Mouse (Mus musculus): Measurements from ENCODE around the gene Mtus2.

Mtus2 gene

DNA sequence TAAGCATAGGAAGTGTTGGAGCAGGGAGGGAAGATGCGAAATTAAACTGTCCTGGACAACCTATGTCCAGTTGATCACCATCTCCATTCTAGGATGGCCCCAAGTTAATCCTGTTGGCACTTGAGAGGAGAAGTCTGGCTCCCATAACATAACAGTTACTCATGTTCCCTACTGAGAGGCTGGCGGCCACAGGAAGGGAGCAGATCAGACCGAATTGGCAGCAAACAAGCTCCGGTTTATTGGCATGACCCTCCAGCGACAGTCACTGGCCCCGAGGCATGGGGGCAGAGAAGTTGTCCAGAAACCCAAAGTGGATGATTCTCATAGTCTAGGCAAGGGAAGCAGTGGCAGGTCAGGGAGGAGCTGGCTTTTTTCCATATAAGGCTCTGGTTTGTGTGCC, 224.8 kb downstream of the Mtus2 start:
- DNase-seq (ENCODE audit: low spot score), result no peak

DNA sequence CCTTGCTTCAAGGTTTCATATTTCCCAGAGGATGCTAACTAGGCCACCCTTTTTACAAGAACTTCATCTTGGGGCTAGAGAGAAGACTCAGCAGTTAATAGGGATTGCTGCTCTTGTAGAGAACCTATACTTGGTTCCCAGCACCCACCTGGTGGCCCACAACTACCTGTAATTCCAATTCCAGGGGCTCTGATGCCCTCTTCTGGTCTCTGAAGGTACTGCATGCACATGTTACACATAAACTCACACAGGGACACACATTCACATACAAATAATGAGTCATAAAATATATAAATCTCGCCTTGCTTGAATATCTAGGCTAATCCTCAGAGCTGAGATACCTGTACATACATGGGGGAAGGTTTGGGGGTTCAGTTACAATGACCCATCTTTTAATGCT, 228.8 kb downstream of the Mtus2 start:
- no peak for DNase-seq (ENCODE audit: low spot score)

DNA sequence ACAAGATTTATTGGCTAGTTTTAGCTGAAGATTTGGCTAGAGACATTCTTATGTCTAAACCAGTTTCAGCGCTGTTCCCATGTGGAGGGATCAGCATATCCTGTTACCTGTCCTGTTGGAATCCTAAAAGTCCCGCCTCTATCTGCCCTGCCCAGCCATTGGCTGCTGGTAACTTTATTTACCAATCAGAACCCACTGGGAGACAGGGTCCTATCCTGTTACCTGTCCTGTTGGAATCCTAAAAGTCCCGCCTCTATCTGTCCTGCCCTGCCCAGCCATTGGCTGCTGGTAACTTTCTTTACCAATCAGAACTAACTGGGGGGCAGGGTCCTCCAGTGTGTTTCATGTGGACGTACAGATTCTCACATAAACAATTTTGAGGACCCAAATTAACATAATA, 234.3 kb downstream of the Mtus2 start:
- no peak for DNase-seq (ENCODE audit: low spot score)

DNA sequence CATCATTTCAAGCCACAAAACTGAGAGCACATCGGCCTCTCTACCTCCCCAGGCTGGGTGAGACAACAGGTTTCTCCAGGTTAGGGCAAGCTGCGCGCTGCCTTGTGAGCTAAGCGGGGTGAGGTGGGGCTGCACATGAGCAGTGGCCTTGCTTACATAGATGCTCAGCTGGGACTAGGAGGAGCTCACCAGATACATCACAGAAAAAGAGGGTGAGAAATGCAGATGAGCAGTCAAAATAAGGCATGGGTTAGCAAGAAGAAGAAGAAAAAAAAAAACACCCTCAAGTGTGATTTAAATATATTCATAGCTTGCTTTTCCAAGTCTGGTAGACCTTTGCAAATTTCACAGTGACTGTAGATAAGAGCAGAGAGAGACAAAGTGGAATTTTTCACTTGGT, 254.7 kb downstream of the Mtus2 start:
- DNase-seq (ENCODE audit: low spot score), result no peak

DNA sequence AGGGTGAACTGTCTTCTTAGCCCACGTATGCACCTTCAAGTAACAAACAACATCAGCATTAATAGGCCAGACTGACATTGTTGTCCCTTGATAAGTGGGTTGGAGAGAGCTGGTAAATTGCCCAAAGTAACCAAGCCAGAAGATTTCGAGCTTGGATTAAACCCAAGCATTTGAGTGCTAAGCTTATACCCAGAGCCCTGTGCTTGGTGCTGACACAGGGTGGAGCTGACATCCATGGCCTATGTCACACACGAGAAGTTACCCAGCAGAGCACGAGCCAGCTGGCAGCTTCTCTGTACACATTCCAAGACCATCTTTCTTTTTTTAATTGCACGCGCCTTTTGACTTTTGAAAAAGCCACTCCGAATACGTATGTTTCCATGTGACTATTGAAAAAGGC, 259.7 kb downstream of the Mtus2 start:
- no peak for DNase-seq (ENCODE audit: low spot score)

DNA sequence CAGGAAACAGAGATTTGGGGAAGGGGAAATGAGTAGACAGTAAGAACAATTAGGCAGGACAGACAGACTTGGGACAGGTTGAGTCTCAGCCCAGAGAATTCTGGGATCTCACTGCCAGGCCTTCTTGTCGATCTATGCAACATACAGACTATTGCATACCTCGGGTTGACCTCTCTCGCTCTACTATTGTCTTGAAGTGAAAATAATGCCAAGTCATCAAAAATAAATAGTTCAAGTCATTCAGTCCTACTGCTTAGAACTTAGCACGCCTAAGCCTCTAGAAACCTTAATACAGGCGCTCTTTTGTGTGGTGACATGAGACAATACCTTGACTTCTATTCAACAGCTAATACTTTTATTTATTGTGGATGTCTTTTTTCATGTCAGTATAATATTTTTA, 265.8 kb downstream of the Mtus2 start:
- DNase-seq (ENCODE audit: low spot score), result no peak

DNA sequence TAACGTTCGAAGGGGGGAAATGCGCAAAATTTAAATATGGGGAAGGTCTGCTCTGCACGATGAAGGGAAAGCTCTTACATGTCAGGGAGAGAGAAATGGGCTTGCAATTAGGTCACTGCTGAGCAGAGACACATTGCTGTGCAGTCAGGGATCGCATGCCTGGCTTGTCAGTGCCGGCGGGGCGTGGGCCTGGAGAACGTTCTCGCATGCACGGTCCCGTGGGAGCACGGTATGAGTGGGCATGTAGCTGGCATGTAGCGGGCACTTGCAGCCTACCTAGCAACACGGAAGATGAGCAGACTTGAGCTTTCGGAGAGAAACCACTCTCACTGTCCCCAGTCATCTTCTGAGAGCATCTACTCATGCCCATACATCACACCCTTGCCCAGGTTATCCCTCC, 266.9 kb downstream of the Mtus2 start:
- DNase-seq (ENCODE audit: low spot score), result no peak

DNA sequence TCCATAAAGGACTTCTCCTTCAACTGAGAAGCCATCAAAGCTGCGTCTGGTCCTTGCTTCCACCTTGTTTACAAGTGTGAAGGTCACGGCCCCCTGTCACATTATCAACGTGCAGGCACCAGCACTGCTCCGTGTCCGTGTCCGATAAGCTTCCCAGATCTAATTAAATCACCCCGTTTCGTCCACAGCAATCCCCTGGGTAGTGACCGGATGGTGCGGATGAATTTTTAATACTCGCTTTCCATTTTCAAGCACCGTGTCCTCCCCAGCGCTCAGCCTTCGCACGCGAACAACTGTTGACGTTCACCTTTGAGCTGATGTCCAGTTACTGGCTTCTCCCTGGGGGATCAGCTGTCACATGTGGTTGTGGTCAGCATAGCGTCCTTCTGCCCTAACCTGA, 276.6 kb downstream of the Mtus2 start:
- DNase-seq (ENCODE audit: low spot score), result no peak

DNA sequence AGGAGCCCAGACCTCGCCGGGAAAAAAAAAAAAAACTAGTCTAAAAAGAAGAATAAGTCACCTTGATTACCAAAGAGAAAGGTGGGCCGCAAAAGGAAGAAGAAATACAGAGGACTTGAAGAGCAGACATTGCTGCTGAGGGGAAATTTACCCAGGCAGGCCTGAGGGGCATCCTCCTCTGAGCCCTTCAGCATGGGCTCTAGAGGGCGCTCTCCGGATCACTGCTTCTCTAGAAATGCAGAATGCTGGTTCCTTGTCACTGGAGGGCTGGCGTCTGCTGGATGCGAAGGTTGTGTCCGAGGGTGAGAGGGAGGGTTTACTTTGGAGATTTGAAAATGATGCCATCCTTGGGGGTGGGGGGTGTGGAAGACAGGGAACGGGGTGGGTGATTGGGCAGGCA, 279.5 kb downstream of the Mtus2 start:
- no peak for DNase-seq (ENCODE audit: low spot score)

DNA sequence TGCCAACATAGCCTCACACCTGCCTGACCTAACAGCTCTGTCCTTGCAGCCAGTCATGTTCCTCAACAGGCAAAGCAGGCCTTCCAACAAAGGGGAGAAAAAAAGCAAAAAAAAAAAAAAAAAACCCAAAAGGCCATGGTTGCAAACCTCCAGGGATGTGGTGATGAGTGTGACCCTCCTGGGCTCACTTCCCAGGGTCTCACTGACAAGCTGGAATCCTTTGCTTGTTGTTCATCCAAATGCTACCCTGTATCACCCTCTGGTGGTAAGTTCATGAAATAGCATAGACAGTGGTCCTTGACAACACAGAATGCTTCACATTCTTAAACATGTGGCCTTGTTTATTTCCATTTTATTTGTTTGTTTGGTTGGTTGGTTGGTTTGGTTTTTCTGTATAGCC, 281.9 kb downstream of the Mtus2 start:
- DNase-seq (ENCODE audit: low spot score), result peak; percentile 28

DNA sequence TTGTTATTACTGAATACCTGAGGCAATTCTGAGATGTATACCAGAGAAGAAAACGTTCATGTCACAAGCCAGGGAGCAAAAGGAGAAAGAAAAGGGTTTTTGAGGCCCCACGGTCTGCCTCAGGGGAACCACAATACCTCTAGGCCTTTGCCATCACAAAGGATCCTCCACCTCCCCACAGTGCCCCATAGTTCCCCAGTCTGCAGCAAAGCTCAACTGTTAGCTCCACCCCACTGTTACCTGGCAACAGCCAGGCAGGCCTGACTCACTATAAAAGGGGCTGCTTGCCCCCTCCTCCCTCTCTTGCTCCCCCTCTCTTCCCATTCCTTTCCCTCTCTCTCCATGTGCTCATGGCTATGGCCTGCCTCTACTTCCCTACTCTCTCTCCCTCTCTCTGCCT, 282.6 kb downstream of the Mtus2 start:
- DNase-seq (ENCODE audit: low spot score), result no peak

DNA sequence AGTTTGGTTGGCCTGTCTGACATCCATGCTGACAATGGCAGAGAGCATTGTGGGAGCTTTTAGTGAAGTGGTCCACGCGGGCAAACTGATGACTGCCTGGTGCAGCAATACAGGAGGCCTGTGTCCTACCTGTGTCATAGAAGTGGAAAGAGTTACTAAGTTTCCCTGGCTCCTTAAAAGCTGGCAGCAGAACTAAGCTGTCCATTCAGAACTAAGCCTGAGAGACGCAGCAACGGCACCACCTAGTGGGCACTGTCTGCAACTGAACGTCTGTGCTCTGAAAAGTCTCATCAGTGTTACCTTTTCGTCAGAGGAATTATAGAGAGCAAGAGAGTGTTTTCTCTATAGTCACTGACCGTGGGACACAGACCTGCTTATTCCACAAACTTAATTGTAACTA, 284.8 kb downstream of the Mtus2 start:
- peak; percentile 81 for DNase-seq (ENCODE audit: low spot score)

DNA sequence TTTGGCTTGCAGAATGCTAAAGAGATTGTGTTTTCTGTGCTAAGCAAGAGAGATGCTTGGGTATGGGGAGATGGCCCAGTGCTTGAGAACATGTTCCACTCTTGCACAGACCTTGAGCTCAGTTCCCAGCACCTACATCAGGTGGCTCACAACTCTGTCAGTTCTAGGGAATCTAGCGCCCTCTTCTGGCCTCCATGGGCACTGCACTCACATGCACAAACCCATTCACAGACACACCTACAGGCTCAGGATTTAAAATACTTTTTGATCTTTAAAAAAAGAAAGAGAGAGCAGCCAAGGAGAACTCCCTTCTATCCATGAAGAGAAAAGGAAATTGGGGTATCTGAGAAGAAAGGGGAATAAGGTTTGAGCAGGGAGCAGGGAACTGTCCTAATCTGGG, 287.4 kb downstream of the Mtus2 start:
- no peak for DNase-seq (ENCODE audit: low spot score)

DNA sequence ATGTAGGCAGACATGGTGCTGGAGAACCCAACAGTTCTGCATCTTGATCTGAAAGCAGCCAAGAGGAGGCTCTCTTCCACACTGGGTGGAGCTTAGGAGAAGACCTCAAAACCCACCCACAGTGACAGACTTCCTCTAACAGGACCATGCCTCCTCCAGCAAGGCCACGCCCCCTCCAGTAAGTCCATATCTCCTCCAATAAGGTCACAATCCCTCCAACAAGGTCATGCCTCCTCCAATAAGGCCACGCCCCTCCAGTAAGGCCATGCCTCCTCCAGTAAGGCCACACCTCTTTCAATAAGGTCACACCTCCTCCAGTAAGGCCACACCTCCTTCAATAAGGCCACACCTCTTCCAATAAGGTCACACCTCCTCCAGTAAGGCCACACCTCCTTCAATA, 288.3 kb downstream of the Mtus2 start:
- no peak for DNase-seq (ENCODE audit: low spot score)

DNA sequence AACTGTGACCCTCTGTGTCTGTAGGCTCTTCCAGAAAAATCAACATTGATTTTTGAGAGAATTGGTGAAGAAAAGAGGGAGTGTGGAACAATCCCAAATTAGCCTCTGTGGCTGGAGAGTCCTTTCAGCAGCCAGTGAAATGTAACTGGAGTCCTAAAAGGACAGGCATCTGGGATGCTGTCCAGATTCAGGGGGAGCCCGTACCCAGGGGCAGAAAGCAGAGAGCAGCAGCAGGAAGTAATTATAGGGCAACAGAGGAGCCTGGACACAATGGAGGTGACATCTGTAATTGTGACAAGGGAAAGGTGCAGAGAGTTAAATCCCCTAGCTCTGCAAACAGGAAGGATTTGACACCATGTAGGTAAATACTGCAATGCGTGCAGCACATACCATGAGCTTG, 291.1 kb downstream of the Mtus2 start:
- no peak for DNase-seq (ENCODE audit: low spot score)

DNA sequence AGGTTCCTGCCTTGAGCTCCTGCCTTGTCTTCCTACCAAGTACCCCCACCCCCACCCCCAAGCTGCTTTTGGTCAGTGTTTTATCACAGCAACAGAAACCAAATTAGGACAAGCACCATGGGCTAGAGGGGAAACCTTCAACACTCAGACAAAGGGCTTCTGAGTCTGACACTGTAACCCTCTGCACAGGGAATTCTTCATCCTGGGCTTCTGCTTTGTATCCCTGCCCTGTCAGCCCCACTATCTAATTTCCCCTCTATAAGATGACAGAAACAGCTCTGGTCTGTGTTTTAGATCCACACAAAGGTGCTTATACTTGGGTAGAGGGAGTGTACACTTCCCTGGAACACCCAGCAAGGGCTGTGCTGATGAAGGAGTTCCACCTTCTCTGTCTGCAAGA, 294.7 kb downstream of the Mtus2 start:
- DNase-seq (ENCODE audit: low spot score), result no peak

DNA sequence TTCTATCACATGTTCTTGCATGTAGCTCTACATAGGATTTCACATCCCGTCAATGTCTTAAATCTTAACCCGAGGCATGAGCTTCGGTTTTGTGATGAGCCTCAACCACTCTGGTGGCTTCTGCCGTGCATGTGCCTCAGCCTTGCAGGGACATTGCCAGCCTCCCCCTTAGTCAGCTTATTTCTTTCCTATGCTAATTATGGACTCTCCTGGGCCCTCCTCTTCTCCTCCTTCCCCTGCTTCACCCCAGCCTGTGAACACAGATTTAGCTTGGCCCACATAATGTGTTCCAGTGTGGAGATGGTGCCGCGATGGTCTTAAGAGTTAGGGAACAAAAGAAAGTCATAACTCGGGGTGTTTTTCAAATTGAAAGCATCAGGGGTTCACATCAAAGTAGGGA, 304.9 kb downstream of the Mtus2 start:
- no peak for DNase-seq (ENCODE audit: low spot score)

DNA sequence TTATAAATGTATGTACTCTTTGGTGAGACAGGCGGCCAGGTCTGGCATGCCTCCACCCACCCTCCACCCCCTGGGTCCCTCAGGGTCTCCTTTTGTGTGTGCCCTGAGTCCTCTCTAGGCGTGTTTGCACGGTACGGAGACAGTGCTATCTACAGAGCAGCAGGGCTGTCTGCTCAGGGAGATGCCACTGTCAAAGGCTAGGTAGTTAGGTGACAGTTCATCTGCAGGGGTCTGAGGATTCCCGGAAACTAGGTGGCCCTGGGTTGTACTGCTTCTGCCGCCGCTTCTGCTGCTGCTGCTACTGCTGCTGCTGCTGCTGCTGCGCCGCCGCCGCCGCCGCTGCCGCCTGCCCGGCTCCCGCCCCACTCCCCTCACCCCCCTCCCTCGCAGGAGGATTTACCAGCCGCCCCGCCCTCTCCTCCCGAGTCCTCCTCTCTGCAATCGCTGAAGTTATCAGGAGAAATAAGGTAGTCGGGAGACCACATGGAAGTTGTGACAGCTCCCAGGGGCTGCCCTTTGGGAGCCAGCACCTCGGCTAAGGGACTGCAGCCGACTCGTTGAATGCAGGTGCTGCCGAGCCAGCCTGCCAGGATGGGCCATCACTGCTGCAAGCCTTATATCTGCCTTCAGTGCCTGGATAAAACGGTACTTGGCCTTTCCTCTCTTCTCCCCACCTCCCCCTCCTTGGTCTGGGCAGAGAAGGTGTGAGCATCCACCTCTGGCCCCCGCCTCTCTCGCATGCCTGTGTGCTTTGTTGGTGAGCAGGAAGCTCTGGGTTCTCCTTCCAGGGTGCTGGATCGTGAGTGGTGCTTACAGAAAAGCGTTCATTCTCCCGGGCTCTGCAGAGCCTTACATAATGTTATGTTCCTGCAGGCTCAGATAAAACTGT, 307.9 kb downstream of the Mtus2 start:
- no peak for DNase-seq (ENCODE audit: low spot score)

DNA sequence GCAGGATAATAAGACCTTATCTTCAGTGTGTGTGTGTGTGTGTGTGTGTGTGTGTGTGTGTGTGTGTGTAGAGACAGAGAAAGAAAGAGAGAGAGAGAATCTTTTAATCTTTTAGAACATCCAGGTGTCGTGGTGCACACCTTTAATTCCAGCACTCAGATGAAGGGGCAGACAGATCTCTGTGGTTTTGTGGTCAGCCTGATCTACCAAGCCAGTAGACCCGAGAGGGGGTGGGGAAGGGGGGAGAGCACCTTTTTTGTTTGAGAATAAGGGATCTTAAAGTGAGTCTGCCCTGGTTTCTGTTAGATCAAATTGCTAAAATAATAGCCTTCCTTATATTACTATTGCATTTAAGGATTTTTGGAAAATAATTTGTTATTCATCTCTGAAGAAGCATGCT, 309.7 kb downstream of the Mtus2 start:
- DNase-seq (ENCODE audit: low spot score), result no peak

DNA sequence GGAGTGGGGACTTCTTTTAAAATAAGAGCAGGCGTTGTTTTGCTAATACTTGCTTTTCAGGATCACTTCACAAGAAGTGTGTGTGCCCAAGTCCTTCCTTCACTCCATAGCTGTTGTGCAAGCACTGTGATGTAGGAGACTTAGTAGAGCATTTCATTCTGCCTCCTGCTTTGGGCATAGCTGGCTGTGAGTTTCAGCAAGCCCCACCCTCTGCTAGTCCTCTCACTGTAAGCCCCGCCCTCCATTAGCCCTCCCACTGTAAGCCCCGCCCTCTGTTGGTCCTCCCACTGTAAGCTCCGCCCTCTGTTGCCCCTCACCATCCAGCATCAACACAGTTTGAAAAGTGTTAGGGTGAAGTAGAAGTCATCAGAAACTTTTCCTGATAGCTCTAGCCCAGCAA, 310.3 kb downstream of the Mtus2 start:
- no peak for DNase-seq (ENCODE audit: low spot score)

DNA sequence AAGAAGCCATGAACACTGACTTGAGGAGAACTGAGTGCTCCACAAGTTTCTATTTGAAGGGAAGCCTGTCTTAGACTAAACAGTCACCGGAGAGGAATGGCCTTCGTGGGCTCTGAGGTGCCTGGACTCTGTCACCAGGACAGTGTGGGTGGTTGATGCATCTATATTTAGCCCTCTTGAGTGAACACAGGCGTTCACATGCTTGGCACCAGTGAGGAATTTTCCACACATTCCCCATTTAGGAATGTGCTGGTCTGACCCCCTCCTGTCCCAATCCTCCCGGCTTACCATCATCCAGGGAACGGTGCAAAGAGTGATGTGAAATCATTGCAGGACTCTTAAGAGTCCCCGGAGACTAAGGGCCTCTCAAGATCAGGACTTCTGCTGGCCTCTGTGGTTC, 314.9 kb downstream of the Mtus2 start:
- DNase-seq (ENCODE audit: low spot score), result peak; percentile 4

DNA sequence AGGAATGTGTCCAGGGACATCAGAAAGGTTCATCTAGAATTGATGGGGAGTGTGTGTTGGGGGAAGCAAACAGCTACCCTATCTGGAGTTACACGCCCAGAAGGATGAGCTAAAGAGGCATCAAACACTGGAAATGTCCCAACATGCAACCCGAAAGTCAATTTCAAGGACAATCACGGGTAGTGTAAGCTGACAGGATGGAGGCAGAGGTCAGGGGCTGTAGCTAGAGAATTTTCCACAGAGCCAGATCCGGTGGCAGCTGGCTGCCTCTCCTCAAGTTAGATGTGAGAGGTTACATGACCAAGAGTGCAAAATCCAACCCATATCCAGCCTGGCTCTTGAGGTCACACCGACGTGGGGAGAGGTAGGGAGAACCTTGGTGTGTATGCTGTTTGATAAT, 315.7 kb downstream of the Mtus2 start:
- no peak for DNase-seq (ENCODE audit: low spot score)

DNA sequence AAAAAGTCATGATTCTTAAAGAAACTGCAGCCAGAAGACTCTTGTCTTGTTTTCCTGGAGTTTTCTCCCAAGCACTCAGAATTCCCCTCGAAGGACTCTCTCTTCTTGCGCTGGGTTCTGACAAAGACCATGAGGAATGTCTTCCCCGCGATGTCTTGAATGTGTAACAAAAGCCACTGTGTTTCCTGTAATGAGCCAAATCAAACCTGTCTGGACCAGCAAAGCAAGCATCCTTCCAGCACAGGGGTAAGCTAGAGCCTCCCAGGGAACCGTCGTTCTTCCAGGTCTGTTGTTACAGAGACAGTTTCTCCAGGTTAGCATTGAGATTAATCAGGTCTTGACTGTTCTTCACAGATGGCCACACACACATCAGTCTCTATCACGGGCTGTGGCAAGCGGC, 321.1 kb downstream of the Mtus2 start:
- DNase-seq (ENCODE audit: low spot score), result no peak

DNA sequence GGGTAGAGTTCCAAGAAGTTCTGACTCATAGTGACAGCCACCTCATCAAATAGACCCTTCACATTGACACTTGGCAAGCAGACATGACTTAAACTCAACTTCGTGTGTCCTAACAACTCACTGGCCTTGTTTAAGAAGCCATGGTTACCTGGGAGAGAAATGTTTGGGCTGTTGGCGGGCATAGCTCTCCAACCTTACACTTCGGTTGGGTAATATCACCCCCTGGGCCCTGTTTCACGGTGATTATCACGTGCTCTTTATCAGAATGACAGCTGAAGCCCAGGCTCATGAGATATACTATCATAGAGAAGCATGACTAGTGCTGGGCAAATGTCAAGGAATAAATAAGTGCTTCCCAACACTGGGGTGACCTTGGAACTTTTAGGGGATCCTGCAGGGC, 323.2 kb downstream of the Mtus2 start:
- DNase-seq (ENCODE audit: low spot score), result no peak

Measured in adipocyte (in vitro differentiated cells).